Mouse (Mus musculus): ENCODE results near the gene Csdc2. TPM values are rescaled to one million over a fixed set of nuclear protein-coding genes. Genes with fewer than 3 reads are reported as not detected.

Gene Csdc2
- polyA plus RNA-seq, 1 experiment from 2014 or later: 8.1 TPM

GRCm38 (mm10) chr15:81987646-81988045 lies 51.1 kb downstream of the Csdc2 start, which contains the start of gene Xrcc6:
TSS of gene Xrcc6 (plus strand) at chr15:81987835.
- Histone ChIP-seq H3K4me1 (peaks cover 16% of the 10 kb centered on the region), H3K36me3 (replicated peaks) (peaks cover 2% of the 10 kb centered on the region), H3K27ac (replicated peaks) (no peak within 1 kb of the TSS), H3K9me3 (no peaks in the 10 kb centered on the region), H3K27me3 (replicated peaks; ENCODE audit: low read depth, poor library complexity, severe bottlenecking) (no peaks in the 10 kb centered on the region), H3K4me3 (no peak within 1 kb of the TSS)
- no peak for DNase-seq (ENCODE audit: low spot score)
- WGBS: 78% methylated on average over 3 of the region's 3 CpGs

GRCm38 (mm10) chr15:81989371-81990062 lies 53.0 kb downstream of the Csdc2 start:
- peak; percentile 87 for DNase-seq (ENCODE audit: low spot score)
- peaks cover 21% of the 10 kb centered on the region for H3K36me3 ChIP-seq (replicated peaks)
- no peak overlapping the region for H3K4me3 ChIP-seq
- peak overlapping the region; percentile 52; the same call in 1 of the 2 replicates for H3K27ac ChIP-seq (replicated peaks)
- no peaks in the 10 kb centered on the region for H3K27me3 ChIP-seq (replicated peaks; ENCODE audit: low read depth, poor library complexity, severe bottlenecking)
- H3K9me3 ChIP-seq: no peaks in the 10 kb centered on the region
- peaks cover 16% of the 10 kb centered on the region for H3K4me1 ChIP-seq
- 48% methylated on average over 11 of the region's 11 CpGs for WGBS

GRCm38 (mm10) chr15:81990549-81990948 lies 54.0 kb downstream of the Csdc2 start:
- Histone ChIP-seq H3K27ac (replicated peaks) (no peak overlapping the region), H3K36me3 (replicated peaks) (peaks cover 31% of the 10 kb centered on the region), H3K27me3 (replicated peaks; ENCODE audit: low read depth, poor library complexity, severe bottlenecking) (no peaks in the 10 kb centered on the region), H3K9me3 (no peaks in the 10 kb centered on the region), H3K4me1 (peaks cover 8% of the 10 kb centered on the region), H3K4me3 (no peak overlapping the region)
- no peak for DNase-seq (ENCODE audit: low spot score)
- 56% methylated on average over 7 of the region's 7 CpGs for WGBS

GRCm38 (mm10) chr15:81993992-81994391 lies 57.4 kb downstream of the Csdc2 start:
- 86% methylated on average over 6 of the region's 6 CpGs for WGBS

More at GRCm38 (mm10) chr15:81993992-81994391, 57.4 kb downstream of the Csdc2 start:
- no peak for DNase-seq (ENCODE audit: low spot score)
- peaks cover 4% of the 10 kb centered on the region; the same call in 1 of the 2 replicates for H3K4me1 ChIP-seq
- H3K27me3 ChIP-seq (replicated peaks; ENCODE audit: low read depth, poor library complexity, severe bottlenecking): no peaks in the 10 kb centered on the region
- H3K27ac ChIP-seq (replicated peaks): no peak overlapping the region
- H3K36me3 ChIP-seq (replicated peaks): peaks cover 66% of the 10 kb centered on the region
- no peak overlapping the region for H3K4me3 ChIP-seq
- H3K9me3 ChIP-seq: no peaks in the 10 kb centered on the region

Other genes with a start within 250 kb of the Csdc2 start
- 1.5 and 1.7 TPM in 2 replicates for gene Chadl, start 239.5 kb upstream of the Csdc2 start, polyA plus RNA-seq (2016; fragmentation: Nextera tagmentation; extraction: Ambion mirVana)
- gene Zc3h7b, start 191.7 kb upstream of the Csdc2 start, polyA plus RNA-seq (2016; fragmentation: Nextera tagmentation; extraction: Ambion mirVana): 50.3 and 52.0 TPM in 2 replicates
- 161 and 173 TPM in 2 replicates for gene Rangap1, start 191.2 kb upstream of the Csdc2 start, polyA plus RNA-seq (2016; fragmentation: Nextera tagmentation; extraction: Ambion mirVana)
- gene Tef, start 134.3 kb upstream of the Csdc2 start, polyA plus RNA-seq (2016; fragmentation: Nextera tagmentation; extraction: Ambion mirVana): 15.9 and 16.0 TPM in 2 replicates
- gene Tob2, start 78.0 kb upstream of the Csdc2 start, polyA plus RNA-seq (2016; fragmentation: Nextera tagmentation; extraction: Ambion mirVana): 20.1 and 20.3 TPM in 2 replicates
- 260 and 267 TPM in 2 replicates for gene Phf5a, start 64.8 kb upstream of the Csdc2 start, polyA plus RNA-seq (2016; fragmentation: Nextera tagmentation; extraction: Ambion mirVana)
- 153 TPM in 2 replicates for gene Aco2, start 64.5 kb upstream of the Csdc2 start, polyA plus RNA-seq (2016; fragmentation: Nextera tagmentation; extraction: Ambion mirVana)
- 74.3 and 84.5 TPM in 2 replicates for gene Polr3h, start 10.5 kb upstream of the Csdc2 start, polyA plus RNA-seq (2016; fragmentation: Nextera tagmentation; extraction: Ambion mirVana)
- gene Pmm1, start 24.2 kb downstream of the Csdc2 start, polyA plus RNA-seq (2016; fragmentation: Nextera tagmentation; extraction: Ambion mirVana): 21.9 and 26.9 TPM in 2 replicates
- not detected in 2 replicates for gene 1700029P11Rik, start 43.8 kb downstream of the Csdc2 start, polyA plus RNA-seq (2016; fragmentation: Nextera tagmentation; extraction: Ambion mirVana)
- 100 and 104 TPM in 2 replicates for gene Xrcc6, start 51.1 kb downstream of the Csdc2 start, polyA plus RNA-seq (2016; fragmentation: Nextera tagmentation; extraction: Ambion mirVana)
- gene Desi1, start 97.1 kb downstream of the Csdc2 start, polyA plus RNA-seq (2016; fragmentation: Nextera tagmentation; extraction: Ambion mirVana): 35.7 and 38.8 TPM in 2 replicates
- 389 and 393 TPM in 2 replicates for gene Snu13, start 110.8 kb downstream of the Csdc2 start, polyA plus RNA-seq (2016; fragmentation: Nextera tagmentation; extraction: Ambion mirVana)
- not detected in 2 replicates for gene 4930407I10Rik, start 122.4 kb downstream of the Csdc2 start, polyA plus RNA-seq (2016; fragmentation: Nextera tagmentation; extraction: Ambion mirVana)
- 0.14 TPM in 1 of 2 replicates, not detected in the other for gene Mei1, start 133.2 kb downstream of the Csdc2 start, polyA plus RNA-seq (2016; fragmentation: Nextera tagmentation; extraction: Ambion mirVana)
- gene Ccdc134, start 191.2 kb downstream of the Csdc2 start, polyA plus RNA-seq (2016; fragmentation: Nextera tagmentation; extraction: Ambion mirVana): 23.4 and 24.2 TPM in 2 replicates
- gene Srebf2, start 210.4 kb downstream of the Csdc2 start, polyA plus RNA-seq (2016; fragmentation: Nextera tagmentation; extraction: Ambion mirVana): 172 and 192 TPM in 2 replicates

All from embryonic facial prominence, embryonic 10.5 days (tissue).